Mouse (Mus musculus) neural tube, embryonic 13.5 days (tissue): ENCODE measurements around the gene Dlat. TPM values are rescaled to one million over a fixed set of nuclear protein-coding genes. Genes with fewer than 3 reads are reported as not detected.
A peak's percentile ranks its signal among the peaks of the same experiment; 100 is the strongest.

Experiments
- ATAC-seq: fragments of 200-750 bp; cut with Nextera tagmentation; 2 replicates; pipeline ENCODE4 v1.8.0; 2017; ENCODE audit warnings: low read depth, mild to moderate bottlenecking, moderate TSS enrichment, moderate library complexity
- H3K27ac ChIP-seq: fragments of 300-500 bp; sonication (generic); replicated peaks from 2 replicates; pipeline ENCODE4 v1.5.1; 2015; ENCODE audit warnings: moderate library complexity, mild to moderate bottlenecking, inconsistent platforms
- H3K27me3 ChIP-seq: fragments of 300-500 bp; sonication (generic); 2 replicates; pipeline ENCODE4 v1.6.1; 2015; ENCODE audit warnings: mild to moderate bottlenecking, inconsistent platforms
- H3K36me3 ChIP-seq: fragments of 300-500 bp; sonication (generic); 2 replicates; pipeline ENCODE4 v1.6.1; 2015; ENCODE audit warnings: mild to moderate bottlenecking, inconsistent platforms
- H3K4me1 ChIP-seq: fragments of 300-500 bp; sonication (generic); replicated peaks from 2 replicates; pipeline ENCODE4 v1.6.1; 2015; ENCODE audit warnings: inconsistent platforms
- H3K4me2 ChIP-seq: fragments of 300-500 bp; sonication (generic); 2 replicates; pipeline ENCODE4 v1.6.1; 2015; ENCODE audit warnings: inconsistent platforms, mild to moderate bottlenecking, moderate library complexity
- H3K4me3 ChIP-seq: fragments of 300-500 bp; sonication (generic); 2 replicates; pipeline ENCODE4 v1.5.1; 2015; ENCODE audit warnings: mild to moderate bottlenecking, inconsistent platforms
- H3K9ac ChIP-seq: fragments of 300-500 bp; sonication (generic); 2 replicates; pipeline ENCODE4 v1.6.1; 2015; ENCODE audit warnings: moderate library complexity, mild to moderate bottlenecking, inconsistent platforms
- H3K9me3 ChIP-seq: fragments of 300-500 bp; sonication (generic); 2 replicates; pipeline ENCODE4 v1.6.1; 2016; ENCODE audit warnings: inconsistent platforms
- WGBS: fragments of 180-500 bp; shearing (Covaris S2); methylation state at CpG from one replicate; pipeline ENCODE4 v1.1.7; 2015; 5-methylcytosine and 5-hydroxymethylcytosine counted together
- polyA plus RNA-seq: library from polyadenylated mRNA; unstranded; fragments of >200 nt; fragmentation: Nextera tagmentation; extraction: Ambion mirVana; gene quantifications from 2 replicates; pipeline ENCODE4 v1.2.1, GENCODE M21; 2015

Dlat gene
- polyA plus RNA-seq, 1 experiment from 2014 or later: 48.9 TPM

DNA sequence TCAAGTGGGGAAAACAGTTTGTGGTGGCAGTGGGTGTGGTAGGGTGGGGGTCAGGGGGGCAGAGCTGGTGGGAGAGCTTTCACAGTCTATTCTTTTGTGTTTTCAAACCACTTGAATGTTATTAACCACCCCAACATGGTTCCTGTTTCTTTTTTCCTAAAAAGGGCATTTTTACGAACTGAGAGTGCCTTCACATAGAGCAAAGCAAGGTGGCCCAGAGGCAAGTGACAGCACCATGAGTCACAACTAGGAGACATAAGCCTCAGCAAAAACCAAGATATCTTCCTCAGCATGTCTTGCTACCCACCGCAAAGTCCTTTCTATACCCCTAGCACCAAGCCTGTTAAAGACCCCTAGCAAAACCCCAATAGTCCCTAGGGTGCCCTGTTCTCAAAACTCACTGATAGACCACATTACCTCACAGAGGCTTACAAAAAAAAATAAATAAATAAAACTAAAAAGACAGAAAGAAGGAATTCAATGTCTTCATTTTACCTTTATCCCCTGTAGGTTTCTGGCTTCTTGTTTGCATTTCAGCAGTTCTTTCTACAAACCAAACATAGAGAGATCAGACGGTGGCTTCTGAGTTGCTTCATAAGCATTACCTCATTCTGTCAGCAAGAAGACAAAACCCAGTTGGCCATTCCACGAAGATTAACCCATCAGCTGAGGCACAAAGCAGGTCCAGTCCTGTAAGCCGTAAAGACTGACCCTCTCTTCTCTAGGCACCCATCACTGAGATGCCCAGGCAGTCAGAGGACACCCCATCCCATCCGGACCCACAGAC is 27.5 kb upstream of the Dlat start:
- H3K4me2 ChIP-seq: no peak overlapping the region
- 79% methylated on average over 6 of the region's 6 CpGs for WGBS
- no peaks in the 10 kb centered on the region for H3K27me3 ChIP-seq
- H3K9ac ChIP-seq: no peak overlapping the region
- no peaks in the 10 kb centered on the region for H3K9me3 ChIP-seq
- no peak overlapping the region for H3K4me3 ChIP-seq
- ATAC-seq: no peak
- no peak overlapping the region for H3K27ac ChIP-seq
- no peaks in the 10 kb centered on the region for H3K4me1 ChIP-seq
- peaks cover 88% of the 10 kb centered on the region for H3K36me3 ChIP-seq

DNA sequence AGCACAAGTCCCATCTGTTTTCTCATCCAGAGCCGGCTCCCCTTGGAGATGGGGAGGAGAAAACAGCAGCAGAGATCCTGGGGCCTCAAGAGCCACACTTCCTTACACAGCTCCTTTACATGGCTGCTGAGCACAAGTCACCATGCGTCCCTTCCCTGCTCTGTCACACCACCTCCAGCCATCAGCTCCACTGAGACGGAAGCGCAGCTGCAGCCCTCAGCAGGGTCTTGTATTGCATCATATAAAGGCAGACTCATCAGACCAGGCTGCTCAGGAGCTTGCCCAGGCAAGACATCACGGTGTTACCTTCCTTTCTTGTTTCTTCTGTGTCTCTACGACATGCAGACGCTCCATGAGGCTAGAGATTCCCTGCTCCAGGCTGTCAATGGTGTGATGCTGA is 22.1 kb upstream of the Dlat start:
- ATAC-seq: no peak
- no peaks in the 10 kb centered on the region for H3K9me3 ChIP-seq
- H3K27ac ChIP-seq: no peak overlapping the region
- no peaks in the 10 kb centered on the region for H3K27me3 ChIP-seq
- WGBS: 65% methylated on average over 7 of the region's 7 CpGs
- H3K36me3 ChIP-seq: peaks cover 94% of the 10 kb centered on the region
- no peak overlapping the region for H3K4me2 ChIP-seq
- no peak overlapping the region for H3K9ac ChIP-seq
- no peak overlapping the region for H3K4me3 ChIP-seq
- no peaks in the 10 kb centered on the region for H3K4me1 ChIP-seq

DNA sequence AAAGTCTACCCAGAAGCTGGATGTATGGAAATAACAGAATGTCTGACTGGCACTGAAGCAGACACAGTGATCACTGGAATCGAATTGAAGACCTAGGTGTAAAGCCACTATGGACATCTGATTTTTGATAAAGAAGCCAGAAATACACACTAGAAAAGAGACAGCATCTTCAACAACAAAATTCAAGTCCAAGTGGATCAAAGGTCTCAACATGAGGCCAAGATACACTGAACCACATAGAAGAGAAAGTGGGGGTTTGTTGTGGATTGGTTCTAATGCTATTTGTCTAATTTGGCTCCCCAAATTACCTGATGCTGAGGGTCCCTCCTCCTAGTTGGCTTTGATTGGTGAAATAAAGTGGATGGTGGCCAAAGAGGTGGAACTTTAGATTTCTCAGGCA is 19.8 kb upstream of the Dlat start:
- H3K27ac ChIP-seq: no peak overlapping the region
- H3K9me3 ChIP-seq: no peaks in the 10 kb centered on the region
- H3K4me3 ChIP-seq: no peak overlapping the region
- no peak for ATAC-seq
- 82% methylated on average over 1 of the region's 1 CpGs for WGBS
- H3K36me3 ChIP-seq: peaks cover 91% of the 10 kb centered on the region
- no peaks in the 10 kb centered on the region for H3K27me3 ChIP-seq
- no peak overlapping the region for H3K4me2 ChIP-seq
- no peak overlapping the region for H3K9ac ChIP-seq
- no peaks in the 10 kb centered on the region for H3K4me1 ChIP-seq

DNA sequence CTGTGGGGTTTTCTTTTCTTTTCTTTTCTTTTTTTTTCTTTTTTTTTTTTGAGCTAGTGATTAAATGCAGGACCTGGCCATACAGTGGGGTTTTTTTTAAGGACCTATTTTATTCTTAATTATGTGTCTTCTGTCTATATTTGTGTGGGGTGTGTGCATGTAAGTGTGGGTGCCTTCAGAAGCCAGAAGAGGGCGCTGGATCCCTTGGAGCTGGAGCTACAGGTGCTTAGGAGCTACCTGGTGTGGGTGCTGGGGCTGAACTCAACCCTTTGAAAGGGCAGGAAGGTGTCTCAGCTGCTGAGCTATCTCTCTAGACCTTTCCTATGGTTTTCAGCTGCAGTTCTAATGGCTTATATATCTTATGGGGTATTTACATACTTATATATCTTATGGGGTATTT is 15.2 kb upstream of the Dlat start:
- H3K9me3 ChIP-seq: no peaks in the 10 kb centered on the region
- H3K4me3 ChIP-seq: no peak overlapping the region
- no peaks in the 10 kb centered on the region for H3K27me3 ChIP-seq
- H3K36me3 ChIP-seq: peaks cover 56% of the 10 kb centered on the region
- H3K9ac ChIP-seq: no peak overlapping the region
- 38% methylated on average over 1 of the region's 1 CpGs for WGBS
- H3K4me1 ChIP-seq: no peaks in the 10 kb centered on the region
- no peak for ATAC-seq
- no peak overlapping the region for H3K27ac ChIP-seq
- no peak overlapping the region for H3K4me2 ChIP-seq

DNA sequence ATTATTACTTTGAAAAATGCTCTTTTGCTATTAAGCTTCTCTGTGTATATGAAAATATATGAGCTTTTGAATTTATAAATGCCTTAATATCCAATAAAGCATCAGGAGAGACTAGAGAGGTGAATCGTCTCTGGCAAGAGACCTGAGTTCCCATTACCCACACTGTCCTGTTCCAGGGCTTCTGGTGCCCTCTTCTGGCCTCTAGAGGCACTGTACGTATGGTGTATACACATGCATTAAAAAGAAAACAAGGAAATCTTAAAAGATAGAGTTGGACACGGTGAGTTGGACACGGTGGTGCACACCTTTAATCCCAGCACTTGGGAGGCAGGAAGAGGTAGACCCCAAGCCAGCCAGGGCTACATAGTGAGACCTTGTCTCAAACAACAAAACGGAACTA is 11.1 kb upstream of the Dlat start:
- no peak for ATAC-seq
- Histone ChIP-seq H3K4me2 (no peak overlapping the region), H3K4me3 (no peak overlapping the region), H3K4me1 (no peaks in the 10 kb centered on the region), H3K36me3 (peaks cover 61% of the 10 kb centered on the region), H3K9ac (no peak overlapping the region), H3K9me3 (no peaks in the 10 kb centered on the region), H3K27ac (no peak overlapping the region), H3K27me3 (no peaks in the 10 kb centered on the region)
- 33% methylated on average over 5 of the region's 5 CpGs for WGBS

DNA sequence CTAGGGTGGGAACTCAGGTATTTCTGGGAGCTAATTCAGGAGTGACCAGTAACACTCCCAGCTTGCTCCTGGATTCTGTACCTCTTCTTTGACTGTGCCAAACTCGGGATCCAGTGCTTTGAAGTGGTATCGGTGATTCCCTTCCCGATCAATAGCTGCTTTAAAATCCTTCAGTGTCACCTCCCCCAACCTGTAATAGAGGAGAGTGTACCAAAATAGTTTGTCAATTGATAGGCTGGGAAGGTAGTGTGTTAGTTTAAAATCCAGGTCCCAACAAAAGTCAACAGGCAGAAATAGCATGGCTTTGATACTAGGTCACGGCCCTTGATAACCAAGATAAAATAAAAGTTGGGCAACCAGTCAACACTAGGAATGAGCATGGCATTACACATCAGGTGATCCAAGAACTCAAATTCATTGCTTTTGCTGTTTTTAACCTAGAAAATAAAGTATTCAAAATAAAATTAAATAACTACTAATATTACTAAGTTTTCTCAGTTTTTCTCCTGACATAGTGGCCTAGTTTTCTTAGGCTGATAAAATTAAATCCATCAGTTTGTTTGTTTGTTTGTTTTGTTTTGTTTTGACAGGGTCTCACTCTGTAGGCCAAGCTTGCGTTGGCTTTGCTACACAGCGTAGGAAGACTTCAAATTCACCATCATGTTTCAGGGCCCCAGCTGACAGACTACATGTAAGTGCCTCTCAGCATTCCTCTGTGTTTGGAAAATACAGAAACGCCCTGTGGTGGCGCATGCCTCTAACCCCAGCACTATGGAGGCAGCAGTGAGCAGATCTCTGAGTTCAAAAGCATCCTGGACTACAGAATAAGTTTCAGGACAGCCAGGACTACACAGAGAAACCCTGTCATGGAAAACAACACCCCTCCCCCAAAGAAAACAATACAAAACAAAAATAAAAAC is 8.3 kb upstream of the Dlat start:
- no peaks in the 10 kb centered on the region for H3K9me3 ChIP-seq
- no peak overlapping the region for H3K4me3 ChIP-seq
- no peak overlapping the region for H3K4me2 ChIP-seq
- peaks cover 69% of the 10 kb centered on the region for H3K36me3 ChIP-seq
- no peak for ATAC-seq
- H3K4me1 ChIP-seq: no peaks in the 10 kb centered on the region
- 85% methylated on average over 8 of the region's 8 CpGs for WGBS
- H3K27ac ChIP-seq: no peak overlapping the region
- H3K27me3 ChIP-seq: no peaks in the 10 kb centered on the region
- no peak overlapping the region for H3K9ac ChIP-seq

DNA sequence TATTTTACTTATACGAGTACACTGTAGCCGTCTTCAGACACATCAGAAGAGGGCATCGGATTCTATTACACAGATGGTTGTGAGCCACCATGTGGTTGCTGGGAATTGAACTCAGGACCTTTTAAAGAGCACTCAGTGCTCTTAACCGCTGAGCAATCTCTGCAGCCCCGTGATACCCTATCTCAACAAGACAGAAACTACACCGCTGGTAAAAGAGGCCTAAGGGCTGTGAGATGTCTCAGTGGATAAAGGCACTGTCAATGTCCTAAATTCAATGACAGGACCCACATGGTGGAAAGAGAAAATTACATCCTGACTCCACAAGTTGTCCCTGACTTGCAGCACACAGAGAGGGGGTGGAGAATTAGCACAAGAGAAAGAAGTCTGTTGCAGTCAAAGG is 6.9 kb upstream of the Dlat start:
- Histone ChIP-seq H3K27me3 (no peaks in the 10 kb centered on the region), H3K27ac (no peak overlapping the region), H3K36me3 (peaks cover 69% of the 10 kb centered on the region), H3K4me3 (no peak overlapping the region), H3K9ac (no peak overlapping the region), H3K9me3 (no peaks in the 10 kb centered on the region), H3K4me1 (no peaks in the 10 kb centered on the region), H3K4me2 (no peak overlapping the region)
- no peak for ATAC-seq
- WGBS: 88% methylated on average over 6 of the region's 6 CpGs

DNA sequence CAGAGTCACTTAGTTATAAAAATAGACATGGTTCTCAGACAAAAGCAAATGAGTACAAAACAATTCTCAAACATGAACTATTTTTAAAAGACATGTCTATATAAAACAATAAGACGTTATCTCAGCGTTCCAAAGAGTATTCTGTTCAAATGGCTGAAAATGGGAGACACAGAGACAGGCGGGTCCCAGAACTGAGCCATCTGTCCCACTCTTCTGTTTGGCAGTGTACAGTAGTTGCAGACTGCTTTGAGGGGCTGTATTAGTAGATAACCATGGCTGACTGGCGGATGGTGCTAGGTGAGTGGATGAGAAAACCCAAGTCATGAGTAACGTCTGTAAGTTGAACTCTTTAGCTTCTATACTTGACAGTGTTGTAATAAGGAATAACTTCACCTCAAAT is 5.2 kb upstream of the Dlat start:
- no peaks in the 10 kb centered on the region for H3K9me3 ChIP-seq
- H3K27me3 ChIP-seq: no peaks in the 10 kb centered on the region
- no peak overlapping the region for H3K4me3 ChIP-seq
- ATAC-seq: no peak
- no peak overlapping the region for H3K4me2 ChIP-seq
- H3K9ac ChIP-seq: no peak overlapping the region
- peaks cover 63% of the 10 kb centered on the region for H3K36me3 ChIP-seq
- H3K27ac ChIP-seq: no peak overlapping the region
- H3K4me1 ChIP-seq: peaks cover 8% of the 10 kb centered on the region
- 90% methylated on average over 5 of the region's 5 CpGs for WGBS

DNA sequence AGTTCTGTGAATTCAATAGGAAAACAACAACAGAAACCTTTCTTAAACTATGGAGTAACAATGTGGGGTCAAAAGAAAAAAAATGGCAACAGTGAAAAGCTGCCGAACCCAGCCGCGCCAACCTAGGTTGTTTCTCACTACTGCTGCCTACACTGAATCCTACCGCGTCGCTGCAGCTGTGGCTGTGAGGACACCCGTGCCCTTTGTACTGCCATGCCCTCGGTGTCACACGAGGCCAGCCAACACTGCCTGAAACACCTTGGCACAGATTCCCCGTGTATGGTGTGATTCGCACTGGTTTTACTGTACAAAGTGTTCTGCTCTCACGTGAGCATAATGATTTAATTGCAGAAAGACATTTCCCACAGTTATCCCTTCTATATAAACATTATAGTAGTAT is 851 bp upstream of the Dlat start:
- Histone ChIP-seq H3K27me3 (no peaks in the 10 kb centered on the region), H3K4me1 (peaks cover 26% of the 10 kb centered on the region), H3K9me3 (no peaks in the 10 kb centered on the region), H3K4me3 (peak overlapping the region; percentile 93), H3K4me2 (peak overlapping the region; percentile 86), H3K36me3 (peaks cover 40% of the 10 kb centered on the region), H3K9ac (peak overlapping the region; percentile 95), H3K27ac (peak overlapping the region; percentile 91)
- WGBS: 15% methylated on average over 12 of the region's 12 CpGs
- ATAC-seq: no peak

DNA sequence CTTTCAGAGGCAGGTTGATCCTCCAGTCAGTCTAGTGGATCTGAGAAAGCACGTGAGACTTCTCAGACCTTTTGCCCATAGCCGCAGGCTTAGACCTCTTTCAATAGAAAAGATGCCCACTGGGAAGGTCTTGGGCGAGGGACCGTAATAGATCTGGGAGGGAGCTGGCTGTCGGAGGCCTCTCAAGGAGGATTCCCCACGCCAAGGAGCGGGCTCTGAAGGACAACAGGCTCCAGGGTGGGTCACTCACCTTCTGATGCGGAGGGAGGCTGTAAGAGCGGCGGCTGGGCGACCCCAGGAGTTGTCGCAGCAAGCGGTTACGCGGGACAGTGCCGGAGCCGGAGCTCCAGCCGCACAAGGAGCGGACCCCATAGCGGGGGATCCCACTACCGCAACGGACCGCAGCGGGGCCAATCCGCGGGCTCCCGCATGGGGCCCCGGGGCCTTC is 615 bp downstream of the Dlat start:
- H3K4me3 ChIP-seq: peak overlapping the region; percentile 93
- H3K36me3 ChIP-seq: peaks cover 41% of the 10 kb centered on the region
- peaks cover 26% of the 10 kb centered on the region for H3K4me1 ChIP-seq
- ATAC-seq: peak; percentile 84
- under 1% methylated on average over 28 of the region's 28 CpGs for WGBS
- H3K9ac ChIP-seq: peak overlapping the region; percentile 95
- H3K4me2 ChIP-seq: peak overlapping the region; percentile 86
- H3K27ac ChIP-seq: peak overlapping the region; percentile 91
- H3K9me3 ChIP-seq: no peaks in the 10 kb centered on the region
- no peaks in the 10 kb centered on the region for H3K27me3 ChIP-seq

DNA sequence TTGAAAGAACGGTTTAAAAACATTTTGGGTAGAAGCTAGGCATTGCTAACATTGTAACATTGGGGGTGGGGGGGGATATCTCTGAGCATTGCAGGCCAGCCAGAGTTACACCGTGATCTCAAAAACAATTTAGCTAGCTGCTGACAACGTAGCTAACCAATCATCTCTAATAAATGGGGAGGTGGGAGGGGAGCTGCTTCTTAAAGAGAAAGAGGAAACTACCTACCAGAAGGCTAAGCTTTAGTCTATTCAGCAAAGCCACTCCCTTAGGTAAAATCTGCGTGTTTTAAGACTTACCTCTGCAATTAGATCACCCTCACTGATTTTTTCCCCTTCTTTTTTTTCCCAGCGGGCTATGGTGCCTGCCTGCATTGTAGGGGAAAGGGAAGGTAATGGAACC is 1.2 kb downstream of the Dlat start:
- H3K36me3 ChIP-seq: peaks cover 41% of the 10 kb centered on the region
- peaks cover 26% of the 10 kb centered on the region for H3K4me1 ChIP-seq
- H3K9me3 ChIP-seq: no peaks in the 10 kb centered on the region
- H3K27ac ChIP-seq: no peak overlapping the region
- peak overlapping the region; percentile 95 for H3K9ac ChIP-seq
- no peak for ATAC-seq
- 25% methylated on average over 5 of the region's 5 CpGs for WGBS
- peak overlapping the region; percentile 86 for H3K4me2 ChIP-seq
- no peaks in the 10 kb centered on the region for H3K27me3 ChIP-seq
- H3K4me3 ChIP-seq: peak overlapping the region; percentile 93

DNA sequence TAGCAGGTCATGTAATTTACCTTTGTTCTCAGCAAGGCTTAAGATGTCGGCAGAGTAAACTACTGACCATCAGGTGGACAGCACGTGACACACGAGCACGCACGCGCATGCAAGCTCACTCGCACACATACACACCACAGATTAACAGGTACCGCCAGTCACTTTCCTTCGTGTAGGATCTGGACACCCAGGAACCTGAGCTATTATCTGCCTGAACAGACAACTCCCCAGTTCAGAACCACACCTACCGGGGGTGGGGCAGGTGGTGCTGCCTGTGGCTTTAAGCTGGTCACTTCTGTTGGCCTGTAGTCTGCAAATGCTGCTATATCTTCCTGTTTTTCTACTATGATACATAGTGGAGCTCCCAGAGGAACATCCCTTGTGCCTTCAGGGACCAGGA is 9.1 kb downstream of the Dlat start:
- Histone ChIP-seq H3K27me3 (no peaks in the 10 kb centered on the region), H3K4me2 (no peak overlapping the region), H3K36me3 (peaks cover 98% of the 10 kb centered on the region), H3K4me3 (no peak overlapping the region), H3K9me3 (no peaks in the 10 kb centered on the region), H3K27ac (no peak overlapping the region), H3K9ac (no peak overlapping the region), H3K4me1 (no peaks in the 10 kb centered on the region)
- no peak for ATAC-seq
- WGBS: 95% methylated on average over 10 of the region's 10 CpGs
